Mouse (Mus musculus): ENCODE data around the gene Harbi1.
A peak's percentile ranks its signal among the peaks of the same experiment; 100 is the strongest.
"Not testable (repeated sequence)": the region's sequence is repeated elsewhere in the genome, so short reads cannot be mapped to it uniquely, and the experiment has no call there.

Gene Harbi1

GRCm38 (mm10) chr2:91718276-91718675, 7.6 kb downstream of the Harbi1 start:
- no peak for DNase-seq

- DNase-seq = no peak
These were observed 12.7 kb downstream of the Harbi1 start for GRCm38 (mm10) chr2:91723382-91723781.

- DNase-seq = no peak
These were observed 13.3 kb downstream of the Harbi1 start for GRCm38 (mm10) chr2:91723951-91724350.

- no peak for DNase-seq
These were observed 14.1 kb downstream of the Harbi1 start for GRCm38 (mm10) chr2:91724716-91725115.

- not testable (repeated sequence) for DNase-seq
These were observed 14.8 kb downstream of the Harbi1 start for GRCm38 (mm10) chr2:91725476-91725875.

DNA sequence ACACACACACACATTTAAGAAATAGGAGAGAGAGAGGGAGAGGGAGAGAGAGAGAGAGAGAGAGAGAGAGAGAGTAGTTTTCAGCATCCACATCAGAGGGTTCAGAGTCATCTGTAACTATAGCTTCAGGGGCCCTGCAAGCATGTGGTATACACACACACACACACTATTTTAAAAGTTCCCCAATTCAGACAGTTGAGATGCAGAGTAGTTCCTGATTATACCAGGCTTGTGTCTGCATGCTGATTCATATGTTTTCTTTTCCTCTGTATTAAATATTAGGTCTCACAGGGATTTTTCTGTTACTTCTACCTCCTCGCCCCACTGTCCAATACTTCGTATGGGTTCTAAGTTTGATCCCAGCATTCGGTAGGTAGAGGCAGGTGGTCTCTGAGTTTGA, 16.4 kb downstream of the Harbi1 start:
- DNase-seq = no peak

DNA sequence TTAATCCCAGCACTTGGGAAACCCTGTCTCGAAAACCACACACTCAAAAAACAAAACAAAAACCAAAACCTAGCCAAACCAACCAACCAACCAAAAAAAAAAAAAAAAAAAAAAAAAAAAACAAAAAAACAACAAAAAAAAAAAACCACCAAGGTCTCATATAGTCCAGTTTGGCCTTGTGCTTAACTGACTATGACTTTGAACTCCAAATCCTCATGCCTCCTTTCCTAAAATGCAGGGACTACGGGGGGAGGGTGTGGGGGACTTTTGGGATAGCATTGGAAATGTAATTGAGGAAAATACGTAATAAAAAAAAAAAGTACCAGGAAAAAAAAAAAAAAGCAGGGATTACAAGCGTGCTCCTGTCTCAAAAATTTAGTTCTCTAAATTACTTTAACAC, 18.9 kb downstream of the Harbi1 start:
- no peak for DNase-seq

DNA sequence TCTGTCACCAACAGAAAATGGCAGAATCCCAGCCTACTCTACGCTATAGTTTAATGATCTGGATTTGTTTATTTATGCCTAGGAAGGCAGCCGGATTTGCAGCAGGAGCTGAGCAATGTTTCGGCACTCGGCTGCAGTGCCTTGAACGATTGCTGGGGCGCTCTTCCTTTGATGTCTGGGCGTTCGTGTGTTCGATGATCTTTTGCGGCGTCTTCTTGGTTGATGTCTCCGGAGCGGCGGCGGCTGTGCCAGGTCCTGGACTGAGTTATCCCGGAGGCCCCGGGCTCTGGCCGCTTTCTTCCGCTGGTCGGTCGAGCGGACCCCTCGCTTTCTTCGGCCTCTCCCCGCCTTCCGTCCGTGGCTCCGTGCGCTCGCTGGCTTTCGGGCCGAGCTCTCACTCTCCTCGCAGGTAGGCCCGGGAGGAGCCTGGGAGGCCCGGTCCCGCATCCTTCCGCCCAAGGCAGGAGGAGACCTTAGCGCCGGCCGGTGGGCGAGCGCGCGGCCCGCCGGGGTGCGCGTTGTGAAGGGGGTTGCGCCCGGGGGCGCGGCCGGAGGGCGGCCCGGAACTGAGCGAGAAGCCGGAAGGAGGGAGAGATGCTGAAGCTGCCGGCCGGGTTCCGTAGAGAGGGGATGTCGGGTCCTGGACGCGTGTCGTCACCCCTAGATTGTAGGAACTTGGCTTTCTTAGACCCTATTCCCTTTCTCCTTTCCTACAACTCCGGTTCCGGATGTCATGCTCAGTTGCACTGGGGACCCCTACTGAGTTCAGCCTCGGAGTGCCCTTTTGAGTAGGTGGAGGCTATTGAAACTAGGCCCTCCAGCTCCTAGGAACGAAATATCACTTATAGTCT, 19.5 kb downstream of the Harbi1 start, which contains the start of gene Ambra1:
Gene Ambra1 (plus strand): TSS at position 164 of the 851 bp plus-strand sequence.
- DNase-seq = peak; percentile 86 to 91

DNA sequence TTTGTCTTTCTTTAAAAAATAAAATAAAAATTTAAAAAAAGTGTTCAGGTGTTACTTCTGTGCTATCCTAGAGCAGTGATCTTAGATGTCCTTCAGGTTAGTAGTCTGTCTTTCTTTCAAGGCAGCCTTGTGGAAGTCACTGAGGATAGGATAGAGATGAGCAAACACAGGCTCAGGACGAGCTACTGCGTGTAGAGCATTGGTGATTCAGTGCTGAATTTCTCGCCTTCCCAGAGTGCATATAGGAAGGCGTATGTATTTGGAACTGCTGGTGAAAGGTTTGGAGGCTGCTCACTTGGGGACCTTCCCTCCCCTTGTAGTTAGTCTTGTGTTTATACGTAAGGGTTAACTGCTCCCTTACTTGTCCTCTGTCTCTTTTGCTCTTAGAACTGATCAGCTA, 24.6 kb downstream of the Harbi1 start:
- DNase-seq = no peak

GRCm38 (mm10) chr2:91739586-91739985, 28.9 kb downstream of the Harbi1 start:
- no peak for DNase-seq

DNA sequence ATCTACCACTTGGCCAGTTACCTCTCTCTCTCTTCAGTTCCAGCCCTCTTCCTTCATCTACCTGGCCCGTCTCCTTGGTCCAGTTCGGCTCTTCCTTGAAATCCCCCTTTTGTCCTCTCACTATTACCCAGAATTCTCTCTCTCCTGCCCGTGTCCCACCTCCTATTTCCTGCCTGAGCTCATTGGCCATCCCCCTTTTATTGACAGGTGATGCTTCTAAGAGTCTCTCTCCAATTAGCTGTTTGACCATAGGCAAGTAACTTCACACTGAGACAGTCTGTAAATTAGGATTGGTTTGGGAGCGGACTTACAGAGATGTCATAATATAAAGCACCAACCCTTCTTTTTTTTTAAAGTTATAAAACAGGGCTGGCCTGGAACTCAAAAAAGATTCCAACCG, 34.0 kb downstream of the Harbi1 start:
- no peak for DNase-seq

- DNase-seq = peak in 1 of 2 experiments; percentile 16
These were observed 39.2 kb downstream of the Harbi1 start for GRCm38 (mm10) chr2:91749811-91750261.

Measured in cerebellum, postnatal 36 days (tissue).